7 mouse cellular contexts compared by ENCODE assay signal in genomic region chr1:120120969-120121811, GRCm38 (mm10). TPM values are rescaled to one million over a fixed set of nuclear protein-coding genes. Genes with fewer than 3 reads are reported as not detected.
A peak's percentile ranks its signal among the peaks of the same experiment; 100 is the strongest.
DNase-seq lines count a peak whose midpoint lies in the region; ATAC-seq lines count a peak whose summit lies in the region.

Gene Dbi, minus strand, starts transcription at chr1:120121078.
Gene 3110009E18Rik, plus strand, starts transcription at chr1:120121187.

- peak within 1 kb of the TSS; percentile 60 for H3K9ac ChIP-seq in limb, embryonic 11.5 days (ENCODE audit: low read length)
- peak within 1 kb of the TSS; percentile 57 for H3K9ac ChIP-seq in midbrain, embryonic 14.5 days (replicated peaks; ENCODE audit: low read length)

- peak; percentile 98 for DNase-seq in adrenal gland, postnatal 10 days
- peak; percentile 98 for DNase-seq in embryonic facial prominence, embryonic 10.5 days (ENCODE audit: low spot score)
- DNase-seq in heart, adult 11 months: peak; percentile 100
- peak; percentile 96 for DNase-seq in kidney, adult 18-20 months
- peak; percentile 98 for DNase-seq in limb, embryonic 11.5 days (ENCODE audit: low spot score)
- DNase-seq in midbrain, embryonic 14.5 days: peak; percentile 99
- peak; percentile 92 to 94 for DNase-seq in spleen, adult 18-20 months

- peak within 1 kb of the TSS; percentile 85 for H3K4me2 ChIP-seq in limb, embryonic 11.5 days (ENCODE audit: low read depth, severe bottlenecking)
- H3K4me2 ChIP-seq in midbrain, embryonic 14.5 days (ENCODE audit: low read length): peak within 1 kb of the TSS; percentile 87

- peaks cover 32% of the 10 kb centered on the region for H3K36me3 ChIP-seq in embryonic facial prominence, embryonic 10.5 days (replicated peaks)
- peaks cover 4% of the 10 kb centered on the region for H3K36me3 ChIP-seq in limb, embryonic 11.5 days (ENCODE audit: control insufficient read depth, insufficient read depth, low read length)
- peaks cover 1% of the 10 kb centered on the region for H3K36me3 ChIP-seq in midbrain, embryonic 14.5 days (ENCODE audit: control insufficient read depth, insufficient read depth, low read length)

- H3K4me3 ChIP-seq in embryonic facial prominence, embryonic 10.5 days: peak within 1 kb of the TSS; percentile 70
- H3K4me3 ChIP-seq in limb, embryonic 11.5 days (ENCODE audit: low read depth, low read length): peak within 1 kb of the TSS; percentile 61
- H3K4me3 ChIP-seq in midbrain, embryonic 14.5 days (replicated peaks; ENCODE audit: low read depth, low read length): peak within 1 kb of the TSS; percentile 47

- no peaks in the 10 kb centered on the region for H3K9me3 ChIP-seq in embryonic facial prominence, embryonic 10.5 days
- no peaks in the 10 kb centered on the region for H3K9me3 ChIP-seq in limb, embryonic 11.5 days (ENCODE audit: control insufficient read depth, low read length)
- no peaks in the 10 kb centered on the region for H3K9me3 ChIP-seq in midbrain, embryonic 14.5 days (ENCODE audit: control insufficient read depth, low read length)

- H3K4me1 ChIP-seq in embryonic facial prominence, embryonic 10.5 days: peaks cover 39% of the 10 kb centered on the region
- H3K4me1 ChIP-seq in limb, embryonic 11.5 days (ENCODE audit: control insufficient read depth, insufficient read depth, low read length): peaks cover 7% of the 10 kb centered on the region
- H3K4me1 ChIP-seq in midbrain, embryonic 14.5 days (ENCODE audit: control insufficient read depth, insufficient read depth, low read length): peaks cover 9% of the 10 kb centered on the region

- ATAC-seq in limb, embryonic 11.5 days (ENCODE audit: insufficient number of reproducible peaks, low FRiP score, low TSS enrichment, low read depth): peak; percentile 91
- peak; percentile 94 for ATAC-seq in midbrain, embryonic 14.5 days (ENCODE audit: low FRiP score, low TSS enrichment)

- no peaks in the 10 kb centered on the region for H3K27me3 ChIP-seq in embryonic facial prominence, embryonic 10.5 days (replicated peaks; ENCODE audit: low read depth, poor library complexity, severe bottlenecking)
- no peaks in the 10 kb centered on the region for H3K27me3 ChIP-seq in limb, embryonic 11.5 days (ENCODE audit: control insufficient read depth, insufficient read depth, low read length)
- no peaks in the 10 kb centered on the region for H3K27me3 ChIP-seq in midbrain, embryonic 14.5 days (ENCODE audit: control insufficient read depth, insufficient read depth, low read length)

- peak within 1 kb of the TSS; percentile 89 for H3K27ac ChIP-seq in embryonic facial prominence, embryonic 10.5 days (replicated peaks)
- peak within 1 kb of the TSS; percentile 76 for H3K27ac ChIP-seq in limb, embryonic 11.5 days (replicated peaks; ENCODE audit: low read depth, low read length)
- peak within 1 kb of the TSS; percentile 86 for H3K27ac ChIP-seq in midbrain, embryonic 14.5 days (replicated peaks; ENCODE audit: low read depth, low read length)

- 2% methylated on average over 52 of the region's 52 CpGs for WGBS in embryonic facial prominence, embryonic 10.5 days
- WGBS in limb, embryonic 11.5 days: 2% methylated on average over 52 of the region's 52 CpGs
- WGBS in midbrain, embryonic 14.5 days: 1% methylated on average over 52 of the region's 52 CpGs

RNA-seq across cellular contexts. Expression of gene Dbi, which starts in this region (rescaled TPM):
- total RNA-seq in adrenal gland, postnatal 10 days (2021): 1,000 to 10,000 TPM; 1,131 to 1,191 TPM
- polyA plus RNA-seq in embryonic facial prominence, embryonic 10.5 days (2016; fragmentation: Nextera tagmentation; extraction: Ambion mirVana): 693 and 727 TPM in 2 replicates
- 681 and 682 TPM in 2 replicates for polyA plus RNA-seq in limb, embryonic 11.5 days (2014; fragmentation: Nextera tagmentation; extraction: Ambion mirVana)
- 759 and 1,068 TPM in 2 replicates for polyA plus RNA-seq in midbrain, embryonic 14.5 days (2014; fragmentation: Nextera tagmentation; extraction: Ambion mirVana)

RNA-seq across cellular contexts. Expression of gene 3110009E18Rik, which starts in this region (rescaled TPM):
- 10 to 100 TPM in 1 of 2 experiments, 1 to 10 TPM in 1; 9.9 to 12.4 TPM for total RNA-seq in adrenal gland, postnatal 10 days (2021)
- 19.8 and 20.7 TPM in 2 replicates for polyA plus RNA-seq in embryonic facial prominence, embryonic 10.5 days (2016; fragmentation: Nextera tagmentation; extraction: Ambion mirVana)
- polyA plus RNA-seq in limb, embryonic 11.5 days (2014; fragmentation: Nextera tagmentation; extraction: Ambion mirVana): 17.9 TPM in 2 replicates
- polyA plus RNA-seq in midbrain, embryonic 14.5 days (2014; fragmentation: Nextera tagmentation; extraction: Ambion mirVana): 18.7 and 21.4 TPM in 2 replicates

Comparison
In these comparisons a context has a peak if more than half of its experiments do, and no peak if none do; other contexts are left out.
1. Peak in every context shown above with its lines: DNase-seq, ATAC-seq, H3K4me3 ChIP-seq and H3K27ac ChIP-seq.